Mouse (Mus musculus) olfactory bulb, adult 2 months (tissue): ENCODE data around the gene Cd24a.

Experiments
- CTCF ChIP-seq: fragments of 200-500 bp; IDR thresholded peaks from 2 replicates; pipeline ENCODE4 v1.5.1; 2012; ENCODE audit warnings: low read depth, mild to moderate bottlenecking, low read length, moderate library complexity; ENCODE audit not compliant: insufficient read depth
- POLR2A ChIP-seq: fragments of 200-500 bp; IDR thresholded peaks from 2 replicates; pipeline ENCODE4 v1.6.1; 2012; ENCODE audit warnings: mild to moderate bottlenecking, low read depth, low read length, moderate library complexity; ENCODE audit not compliant: insufficient read depth

- TF ChIP-seq POLR2A (no peak), CTCF (no peak)
Measured at GRCm38 (mm10) chr10:43584538-43584937, 6.5 kb downstream of the Cd24a start.
